Mouse (Mus musculus): ENCODE results near the gene Atxn7l3. TPM values are rescaled to one million over a fixed set of nuclear protein-coding genes. Genes with fewer than 3 reads are reported as not detected.

Gene Atxn7l3
- total RNA-seq, 1 experiment, result 60.4 TPM

GRCm38 (mm10) chr11:102297577-102298556 is 1.4 kb upstream of the Atxn7l3 start:
- Histone ChIP-seq H3K27ac (ENCODE audit: insufficient read depth, low read depth, low read length, poor library complexity, severe bottlenecking) (peak overlapping the region; percentile 93), H3K9me3 (ENCODE audit: control insufficient read depth, insufficient read depth, low read depth, low read length) (no peaks in the 10 kb centered on the region), H3K36me3 (ENCODE audit: control insufficient read depth, insufficient read depth, low read length, poor library complexity, severe bottlenecking) (peaks cover 14% of the 10 kb centered on the region), H3K4me3 (ENCODE audit: insufficient read depth in 1 of 2, low read depth in 1 of 2, low read length in 2 of 2, poor library complexity in 1 of 2, severe bottlenecking in 1 of 2) (peak overlapping the region; percentile 69 to 83), H3K4me1 (ENCODE audit: control insufficient read depth in 2 of 2, insufficient read depth in 2 of 2, low read length in 2 of 2, poor library complexity in 1 of 2) (peaks cover 8 to 13% of the 10 kb centered on the region in 2 experiments; a peak in 3 of 4 replicates), H3K9ac (ENCODE audit: insufficient read depth, low read depth, low read length, poor library complexity, severe bottlenecking) (peak overlapping the region; percentile 87)
- no peak for DNase-seq (ENCODE audit: low read depth, low spot score)
- TF ChIP-seq ZNF384 (IDR thresholded peaks at IDR 0.05; ENCODE audit: low read depth, low read length) (0 out of 2 replicates have a peak, but pooled peaks have one; percentile 5), CHD2 (IDR thresholded peaks at IDR 0.05; ENCODE audit: low read depth, low read length) (no peak)
- in situ Hi-C loops (cut with MboI; ENCODE audit: low sequenced_read_pairs in 2 of 2, unreplicated experiment in 2 of 2), result no loop called here

- Histone ChIP-seq H3K4me1 (ENCODE audit: control insufficient read depth in 2 of 2, insufficient read depth in 2 of 2, low read length in 2 of 2, poor library complexity in 1 of 2) (peaks cover 8 to 13% of the 10 kb centered on the region in 2 experiments; a peak in 3 of 4 replicates), H3K9ac (ENCODE audit: insufficient read depth, low read depth, low read length, poor library complexity, severe bottlenecking) (peak overlapping the region; percentile 92), H3K4me3 (ENCODE audit: insufficient read depth in 1 of 2, low read depth in 1 of 2, low read length in 2 of 2, poor library complexity in 1 of 2, severe bottlenecking in 1 of 2) (peak overlapping the region; percentile 83 to 94), H3K9me3 (ENCODE audit: control insufficient read depth, insufficient read depth, low read depth, low read length) (no peaks in the 10 kb centered on the region), H3K36me3 (ENCODE audit: control insufficient read depth, insufficient read depth, low read length, poor library complexity, severe bottlenecking) (peaks cover 34% of the 10 kb centered on the region), H3K27ac (ENCODE audit: insufficient read depth, low read depth, low read length, poor library complexity, severe bottlenecking) (peak overlapping the region; percentile 92)
- no peak for DNase-seq (ENCODE audit: low read depth, low spot score)
- TF ChIP-seq HCFC1 (IDR thresholded peaks at IDR 0.05; ENCODE audit: borderline replicate concordance, insufficient read depth, low read length) (no peak), MAFK (IDR thresholded peaks at IDR 0.05; ENCODE audit: insufficient read depth, low read depth, low read length) (no peak), ZNF384 (IDR thresholded peaks at IDR 0.05; ENCODE audit: low read depth, low read length) (no peak), CHD2 (IDR thresholded peaks at IDR 0.05; ENCODE audit: low read depth, low read length) (no peak), ZC3H11A (IDR thresholded peaks at IDR 0.05; ENCODE audit: borderline replicate concordance, low read depth, low read length) (no peak)
- in situ Hi-C loops (cut with MboI; ENCODE audit: low sequenced_read_pairs in 2 of 2, unreplicated experiment in 2 of 2), result no loop called here
Observed at GRCm38 (mm10) chr11:102295598-102296471, 596 bp downstream of the Atxn7l3 start.

GRCm38 (mm10) chr11:102294887-102295597 is 1.4 kb downstream of the Atxn7l3 start:
- Histone ChIP-seq H3K36me3 (ENCODE audit: control insufficient read depth, insufficient read depth, low read length, poor library complexity, severe bottlenecking) (peaks cover 41% of the 10 kb centered on the region), H3K9me3 (ENCODE audit: control insufficient read depth, insufficient read depth, low read depth, low read length) (no peaks in the 10 kb centered on the region), H3K27ac (ENCODE audit: insufficient read depth, low read depth, low read length, poor library complexity, severe bottlenecking) (peak overlapping the region; percentile 92), H3K4me1 (ENCODE audit: control insufficient read depth in 2 of 2, insufficient read depth in 2 of 2, low read length in 2 of 2, poor library complexity in 1 of 2) (peaks cover 8 to 20% of the 10 kb centered on the region in 2 experiments; a peak in 3 of 4 replicates), H3K9ac (ENCODE audit: insufficient read depth, low read depth, low read length, poor library complexity, severe bottlenecking) (peak overlapping the region; percentile 92), H3K4me3 (ENCODE audit: insufficient read depth in 1 of 2, low read depth in 1 of 2, low read length in 2 of 2, poor library complexity in 1 of 2, severe bottlenecking in 1 of 2) (peak overlapping the region; percentile 83 to 94)
- DNase-seq (ENCODE audit: low read depth, low spot score), result no peak
- TF ChIP-seq ZC3H11A (IDR thresholded peaks at IDR 0.05; ENCODE audit: borderline replicate concordance, low read depth, low read length) (no peak), HCFC1 (IDR thresholded peaks at IDR 0.05; ENCODE audit: borderline replicate concordance, insufficient read depth, low read length) (no peak), MAFK (IDR thresholded peaks at IDR 0.05; ENCODE audit: insufficient read depth, low read depth, low read length) (no peak), CHD2 (IDR thresholded peaks at IDR 0.05; ENCODE audit: low read depth, low read length) (no peak), ZNF384 (IDR thresholded peaks at IDR 0.05; ENCODE audit: low read depth, low read length) (no peak)
- in situ Hi-C loops (cut with MboI; ENCODE audit: low sequenced_read_pairs in 2 of 2, unreplicated experiment in 2 of 2), result loop anchor here in 1 of 2 experiments (5.0 kb wide), 1 partner anchor 117 kb away; no protein-coding TSS in a partner anchor

GRCm38 (mm10) chr11:102294416-102294815 is 2.0 kb downstream of the Atxn7l3 start:
- Histone ChIP-seq H3K4me3 (ENCODE audit: insufficient read depth in 1 of 2, low read depth in 1 of 2, low read length in 2 of 2, poor library complexity in 1 of 2, severe bottlenecking in 1 of 2) (peak overlapping the region in 1 of 2 experiments; percentile 94; a peak in 1 of 4 replicates), H3K9ac (ENCODE audit: insufficient read depth, low read depth, low read length, poor library complexity, severe bottlenecking) (peak overlapping the region; percentile 92; the same call in 1 of the 2 replicates), H3K36me3 (ENCODE audit: control insufficient read depth, insufficient read depth, low read length, poor library complexity, severe bottlenecking) (peaks cover 41% of the 10 kb centered on the region), H3K4me1 (ENCODE audit: control insufficient read depth in 2 of 2, insufficient read depth in 2 of 2, low read length in 2 of 2, poor library complexity in 1 of 2) (peaks cover 8 to 21% of the 10 kb centered on the region in 2 experiments; a peak in 3 of 4 replicates), H3K27ac (ENCODE audit: insufficient read depth, low read depth, low read length, poor library complexity, severe bottlenecking) (no peak overlapping the region), H3K9me3 (ENCODE audit: control insufficient read depth, insufficient read depth, low read depth, low read length) (no peaks in the 10 kb centered on the region)
- in situ Hi-C loops (cut with MboI; ENCODE audit: low sequenced_read_pairs in 2 of 2, unreplicated experiment in 2 of 2), result loop anchor here in 1 of 2 experiments (5.0 kb wide), 1 partner anchor 118 kb away; no protein-coding TSS in a partner anchor
- TF ChIP-seq ZC3H11A (IDR thresholded peaks at IDR 0.05; ENCODE audit: borderline replicate concordance, low read depth, low read length) (no peak), CHD2 (IDR thresholded peaks at IDR 0.05; ENCODE audit: low read depth, low read length) (no peak), HCFC1 (IDR thresholded peaks at IDR 0.05; ENCODE audit: borderline replicate concordance, insufficient read depth, low read length) (no peak), ZNF384 (IDR thresholded peaks at IDR 0.05; ENCODE audit: low read depth, low read length) (no peak), MAFK (IDR thresholded peaks at IDR 0.05; ENCODE audit: insufficient read depth, low read depth, low read length) (no peak)
- DNase-seq (ENCODE audit: low read depth, low spot score), result no peak
